In genomic region chr11:97684063-97684680, GRCm38 (mm10) we compare ENCODE assay signal across 11 mouse cellular contexts. TPM values are rescaled to one million over a fixed set of nuclear protein-coding genes. Genes with fewer than 3 reads are reported as not detected.
A peak's percentile ranks its signal among the peaks of the same experiment; 100 is the strongest.
DNase-seq lines count a peak whose midpoint lies in the region; ATAC-seq and TF ChIP-seq lines count a peak whose summit lies in the region.
"Had no signal": no experiment of that assay in that cellular context is flagged by ENCODE, and none has a peak within 500 bp of the region (broad histone marks: within the 10 kb centered on the region; RNA-seq: fewer than 3 reads in every experiment).

No protein-coding gene starts in this region.

- dilution Hi-C loops in CH12.LX (cut with MboI; ENCODE audit: extremely low pct_ligation_motif_present, extremely low pct_unique_long_range_greater_than_20kb, low sequenced_read_pairs) = no loop called here

- no peaks in the 10 kb centered on the region for H3K9me3 ChIP-seq in hindbrain, embryonic 13.5 days
- no peaks in the 10 kb centered on the region for H3K9me3 ChIP-seq in hindbrain, embryonic 16.5 days (ENCODE audit: control insufficient read depth, low read length)
- H3K9me3 ChIP-seq in CH12.LX (replicated peaks; ENCODE audit: low read length) = no peaks in the 10 kb centered on the region
- H3K9me3 ChIP-seq: heart, embryonic 13.5 days had no signal

- peaks cover 6% of the 10 kb centered on the region; the same call in 1 of the 2 replicates for H3K79me2 ChIP-seq in CH12.LX (replicated peaks; ENCODE audit: control insufficient read depth, extremely low read depth, insufficient read depth, poor library complexity, severe bottlenecking)

- no peak overlapping the region for H3K4me2 ChIP-seq in hindbrain, embryonic 13.5 days
- H3K4me2 ChIP-seq in hindbrain, embryonic 16.5 days (ENCODE audit: low read length) = no peak overlapping the region
- H3K4me2 ChIP-seq in CH12.LX (ENCODE audit: insufficient read depth, low read depth, poor library complexity, severe bottlenecking) = peak overlapping the region; percentile 5; the same call in 1 of the 2 replicates
- H3K4me2 ChIP-seq: heart, embryonic 13.5 days had no signal

- no peak overlapping the region for H3K27ac ChIP-seq in hindbrain, embryonic 13.5 days
- no peak overlapping the region for H3K27ac ChIP-seq in hindbrain, embryonic 16.5 days (ENCODE audit: low read depth, low read length)
- H3K27ac ChIP-seq in CH12.LX (ENCODE audit: insufficient read depth, low read depth) = peak overlapping the region; percentile 79

- peaks cover 35% of the 10 kb centered on the region for H3K4me1 ChIP-seq in hindbrain, embryonic 13.5 days (replicated peaks)
- peaks cover 13% of the 10 kb centered on the region for H3K4me1 ChIP-seq in hindbrain, embryonic 16.5 days (ENCODE audit: control insufficient read depth, insufficient read depth, low read depth, low read length)
- H3K4me1 ChIP-seq in CH12.LX (ENCODE audit: control insufficient read depth in 1 of 2, insufficient read depth in 2 of 2) = peaks cover 28 to 53% of the 10 kb centered on the region in 2 experiments

- in situ Hi-C loops in CH12.LX (cut with MboI; ENCODE audit: low pct_ligation_motif_present, low pct_unique_long_range_greater_than_20kb, low sequenced_read_pairs) = no loop called here

- no peak for TF ChIP-seq RAD21 in CH12.LX (IDR thresholded peaks at IDR 0.05; ENCODE audit: low read depth, low read length)

- no peak; the same call in 1 of the 2 replicates for TF ChIP-seq EP300 in CH12.LX (IDR thresholded peaks at IDR 0.05; ENCODE audit: low read length)

- peak; percentile 27 for TF ChIP-seq POLR2A in CH12.LX (IDR thresholded peaks at IDR 0.05; ENCODE audit: low read depth, low read length)

- H3K4me3 ChIP-seq in hindbrain, embryonic 13.5 days = no peak overlapping the region
- no peak overlapping the region for H3K4me3 ChIP-seq in hindbrain, embryonic 16.5 days (ENCODE audit: low read length)
- peak overlapping the region in 1 of 3 experiments; percentile 12 for H3K4me3 ChIP-seq in CH12.LX (replicated peaks in 1 of 3; ENCODE audit: low read depth in 2 of 3, low read length in 2 of 3, poor library complexity in 1 of 3)
- H3K4me3 ChIP-seq: heart, embryonic 13.5 days; layer of hippocampus, adult 2 months had no signal

- TF ChIP-seq CTCF in CH12.LX (conservative IDR thresholded peaks at IDR 0.05 in 1 of 2, IDR thresholded peaks at IDR 0.05 in 1 of 2; ENCODE audit: low read depth in 2 of 2, low read length in 2 of 2) = no peak

- no peak for ATAC-seq in hindbrain, embryonic 13.5 days (ENCODE audit: low FRiP score)
- no peak for ATAC-seq in hindbrain, embryonic 16.5 days

- H3K36me3 ChIP-seq in hindbrain, embryonic 13.5 days = peaks cover 56% of the 10 kb centered on the region
- H3K36me3 ChIP-seq in hindbrain, embryonic 16.5 days (ENCODE audit: control insufficient read depth, insufficient read depth, low read length) = peaks cover 20% of the 10 kb centered on the region
- peaks cover 38 to 62% of the 10 kb centered on the region in 2 experiments for H3K36me3 ChIP-seq in CH12.LX (replicated peaks in 1 of 2; ENCODE audit: control insufficient read depth in 1 of 2, insufficient read depth in 1 of 2, low read length in 1 of 2)

- H3K9ac ChIP-seq in hindbrain, embryonic 13.5 days = peak overlapping the region; percentile 13; the same call in 1 of the 2 replicates
- H3K9ac ChIP-seq in hindbrain, embryonic 16.5 days (ENCODE audit: low read depth, low read length) = no peak overlapping the region
- no peak overlapping the region for H3K9ac ChIP-seq in CH12.LX (ENCODE audit: insufficient read depth, low read depth)

- no peaks in the 10 kb centered on the region for H3K27me3 ChIP-seq in hindbrain, embryonic 13.5 days
- no peaks in the 10 kb centered on the region for H3K27me3 ChIP-seq in hindbrain, embryonic 16.5 days (replicated peaks; ENCODE audit: control insufficient read depth, insufficient read depth, low read length)
- H3K27me3 ChIP-seq in CH12.LX (replicated peaks) = no peaks in the 10 kb centered on the region
- H3K27me3 ChIP-seq: heart, embryonic 13.5 days had no signal

- peak; percentile 84 for DNase-seq in CH12.LX (ENCODE audit: extremely low read depth)
- peak; percentile 93 for DNase-seq in induced T-regulatory cell, adult 2 months (ENCODE audit: low read depth)
- peak; percentile 30 to 64 for DNase-seq in thymus, adult 18-20 months
- no peak for DNase-seq in urinary bladder, postnatal 4 days (ENCODE audit: low spot score in 2 of 2)
- DNase-seq in ovary, postnatal 14 days (ENCODE audit: low spot score) = no peak
- DNase-seq in left cerebral cortex, postnatal 4 days = no peak
- DNase-seq: cerebellum, adult 9-10 months had no signal

- intact Hi-C loops in left cerebral cortex, postnatal 4 days (cut with DNase I) = loop anchor here (10.0 kb wide), 1 partner anchor 149 kb away; no protein-coding TSS in a partner anchor

- WGBS in hindbrain, embryonic 13.5 days = 88% methylated on average over 6 of the region's 6 CpGs
- 87% methylated on average over 6 of the region's 6 CpGs for WGBS in hindbrain, embryonic 16.5 days

TF ChIP-seq in CH12.LX, 34 proteins besides CTCF, POLR2A, EP300 and RAD21:
- TF ChIP-seq ETS1 (conservative IDR thresholded peaks at IDR 0.05; ENCODE audit: low read depth, low read length) = 0 out of 2 replicates have a peak, but pooled peaks have one; percentile 6
- TF ChIP-seq JUN (IDR thresholded peaks at IDR 0.05; ENCODE audit: insufficient read depth, low read depth, low read length) = no peak
- 0 out of 2 replicates have a peak, but pooled peaks have one; percentile 20 for TF ChIP-seq CHD1 (IDR thresholded peaks at IDR 0.05; ENCODE audit: low read depth, low read length)
- 0 out of 2 replicates have a peak, but pooled peaks have one; percentile 28 for TF ChIP-seq IRF4 (IDR thresholded peaks at IDR 0.05; ENCODE audit: low read depth, low read length)
- TF ChIP-seq KAT2A (IDR thresholded peaks at IDR 0.05; ENCODE audit: insufficient replicate concordance, low read length) = no peak
- TF ChIP-seq ELF1 (IDR thresholded peaks at IDR 0.05; ENCODE audit: low read depth, low read length) = 0 out of 2 replicates have a peak, but pooled peaks have one; percentile 15
- no peak for TF ChIP-seq TCF12 (IDR thresholded peaks at IDR 0.05; ENCODE audit: low read depth, low read length)
- peak; percentile 55; the same call in 1 of the 2 replicates for TF ChIP-seq ZNF384 (IDR thresholded peaks at IDR 0.05; ENCODE audit: low read depth, low read length)
TF ChIP-seq in CH12.LX: peak in this region for 5.

RNA-seq across cellular contexts. Expression of gene Cisd3, which starts 1.5 kb away (rescaled TPM):
- polyA plus RNA-seq in hindbrain, embryonic 13.5 days (2015; fragmentation: Nextera tagmentation; extraction: Ambion mirVana) = 23.8 and 25.6 TPM in 2 replicates
- 37.2 and 42.4 TPM in 2 replicates for polyA plus RNA-seq in hindbrain, embryonic 16.5 days (2015; fragmentation: Nextera tagmentation; extraction: Ambion mirVana)
- 141 and 157 TPM in 2 replicates for total RNA-seq in CH12.LX (2012; rRNA removed)
- total RNA-seq in CH12.LX (2014; rRNA removed) = 63.8 and 66.1 TPM in 2 replicates
- polyA plus RNA-seq in CH12.LX (2012; ENCODE audit: insufficient read length, low read depth) = 169 and 221 TPM in 2 replicates
- total RNA-seq in left cerebral cortex, postnatal 4 days (2021) = 10 to 100 TPM; 25.8 to 28.5 TPM

RNA-seq across cellular contexts. Expression of gene Pcgf2, which starts 16.1 kb away (rescaled TPM):
- polyA plus RNA-seq in hindbrain, embryonic 13.5 days (2015; fragmentation: Nextera tagmentation; extraction: Ambion mirVana) = 26.2 and 26.3 TPM in 2 replicates
- 15.4 and 19.2 TPM in 2 replicates for polyA plus RNA-seq in hindbrain, embryonic 16.5 days (2015; fragmentation: Nextera tagmentation; extraction: Ambion mirVana)
- total RNA-seq in CH12.LX (2012; rRNA removed) = 5.6 and 7.9 TPM in 2 replicates
- total RNA-seq in CH12.LX (2014; rRNA removed) = 0.81 and 0.99 TPM in 2 replicates
- 16.3 and 19.5 TPM in 2 replicates for polyA plus RNA-seq in CH12.LX (2012; ENCODE audit: insufficient read length, low read depth)
- total RNA-seq in left cerebral cortex, postnatal 4 days (2021) = 100 to 1,000 TPM; 100 to 104 TPM

RNA-seq across cellular contexts. Expression of gene Psmb3, which starts 19.0 kb away (rescaled TPM):
- 476 and 483 TPM in 2 replicates for polyA plus RNA-seq in hindbrain, embryonic 13.5 days (2015; fragmentation: Nextera tagmentation; extraction: Ambion mirVana)
- polyA plus RNA-seq in hindbrain, embryonic 16.5 days (2015; fragmentation: Nextera tagmentation; extraction: Ambion mirVana) = 422 and 438 TPM in 2 replicates
- total RNA-seq in CH12.LX (2012; rRNA removed) (863 and 969 TPM in 2 replicates), CH12.LX (2014; rRNA removed) (1,070 and 1,251 TPM in 2 replicates)
- 560 and 594 TPM in 2 replicates for polyA plus RNA-seq in CH12.LX (2012; ENCODE audit: insufficient read length, low read depth)
- total RNA-seq in left cerebral cortex, postnatal 4 days (2021) = 100 to 1,000 TPM; 168 to 172 TPM

RNA-seq across cellular contexts. Expression of gene Mllt6, which starts 21.0 kb away (rescaled TPM):
- polyA plus RNA-seq in hindbrain, embryonic 13.5 days (2015; fragmentation: Nextera tagmentation; extraction: Ambion mirVana) = 3.4 and 4.1 TPM in 2 replicates
- polyA plus RNA-seq in hindbrain, embryonic 16.5 days (2015; fragmentation: Nextera tagmentation; extraction: Ambion mirVana) = 3.1 and 3.3 TPM in 2 replicates
- total RNA-seq in CH12.LX (2012; rRNA removed) = 50.7 and 55.6 TPM in 2 replicates
- 24.3 and 25.3 TPM in 2 replicates for total RNA-seq in CH12.LX (2014; rRNA removed)
- polyA plus RNA-seq in CH12.LX (2012; ENCODE audit: insufficient read length, low read depth) = 38.3 and 43.0 TPM in 2 replicates
- total RNA-seq in left cerebral cortex, postnatal 4 days (2021) = 10 to 100 TPM; 60.2 to 67.1 TPM

RNA-seq across cellular contexts. Expression of gene Epop, which starts 54.7 kb away (rescaled TPM):
- polyA plus RNA-seq in hindbrain, embryonic 13.5 days (2015; fragmentation: Nextera tagmentation; extraction: Ambion mirVana) = 2.3 and 3.0 TPM in 2 replicates
- polyA plus RNA-seq in hindbrain, embryonic 16.5 days (2015; fragmentation: Nextera tagmentation; extraction: Ambion mirVana) = 1.2 and 1.4 TPM in 2 replicates
- total RNA-seq in CH12.LX (2012; rRNA removed) (4.2 and 5.0 TPM in 2 replicates), CH12.LX (2014; rRNA removed) (1.7 and 2.1 TPM in 2 replicates)
- 8.3 and 8.4 TPM in 2 replicates for polyA plus RNA-seq in CH12.LX (2012; ENCODE audit: insufficient read length, low read depth)
- total RNA-seq in left cerebral cortex, postnatal 4 days (2021) = 1 to 10 TPM; 5.6 to 6.3 TPM

Comparison
In these comparisons a context has a peak if more than half of its experiments do, and no peak if none do; other contexts are left out.
1. DNase-seq: peak in CH12.LX (single experiment), induced T-regulatory cell, adult 2 months (single experiment) and thymus, adult 18-20 months (2 of 2); none in urinary bladder, postnatal 4 days (0 of 2), ovary, postnatal 14 days (single experiment) and left cerebral cortex, postnatal 4 days (single experiment).